Mouse (Mus musculus) liver, postnatal 0 days (tissue): ENCODE results near the gene Fam19a3.

ENCODE experiments used
- CTCF ChIP-seq: sonication (generic); IDR thresholded peaks from 2 replicates; pipeline ENCODE4 v1.5.1; 2016; ENCODE audit warnings: antibody characterized with exemption, low read depth
- EP300 ChIP-seq: IDR thresholded peaks from 2 replicates; pipeline ENCODE4 v1.6.1; 2016; ENCODE audit warnings: antibody characterized with exemption, low read depth, mild to moderate bottlenecking

GRCm38 (mm10) chr3:104788561-104789311 is 7.1 kb upstream of the Fam19a3 start:
- TF ChIP-seq CTCF (peak; percentile 77), EP300 (no peak)
